Mouse (Mus musculus): ENCODE data around the gene Trappc5.

- TF ChIP-seq USF1 (IDR thresholded peaks at IDR 0.05; ENCODE audit: low read depth) (no peak), CTCF (IDR thresholded peaks at IDR 0.05; ENCODE audit: control insufficient read depth, insufficient read depth, insufficient read length) (no peak), MYOG (IDR thresholded peaks at IDR 0.05; ENCODE audit: control insufficient read depth, extremely low read depth, insufficient read length) (no peak), CEBPB (IDR thresholded peaks at IDR 0.05; ENCODE audit: low read depth) (no peak), MYOD1 (IDR thresholded peaks at IDR 0.05; ENCODE audit: control insufficient read depth, insufficient read length, low read depth) (no peak), FOSL1 (IDR thresholded peaks at IDR 0.05; ENCODE audit: insufficient read depth, low read length, poor library complexity, severe bottlenecking) (no peak), MAX (IDR thresholded peaks at IDR 0.05) (no peak)
Measured at GRCm38 (mm10) chr8:3701491-3701890, 25.4 kb downstream of the Trappc5 start.
